Mouse (Mus musculus) NIH3T3 (cell line): Measurements from ENCODE around the gene Atl3.
A peak's percentile ranks its signal among the peaks of the same experiment; 100 is the strongest.
"Not testable (repeated sequence)": the region's sequence is repeated elsewhere in the genome, so short reads cannot be mapped to it uniquely, and the experiment has no call there.

Experiments
- DNase-seq: peaks from one replicate; pipeline ENCODE4 v3.0.0-alpha.2; 2012; ENCODE audit warnings: low read depth

The Atl3 gene

DNA sequence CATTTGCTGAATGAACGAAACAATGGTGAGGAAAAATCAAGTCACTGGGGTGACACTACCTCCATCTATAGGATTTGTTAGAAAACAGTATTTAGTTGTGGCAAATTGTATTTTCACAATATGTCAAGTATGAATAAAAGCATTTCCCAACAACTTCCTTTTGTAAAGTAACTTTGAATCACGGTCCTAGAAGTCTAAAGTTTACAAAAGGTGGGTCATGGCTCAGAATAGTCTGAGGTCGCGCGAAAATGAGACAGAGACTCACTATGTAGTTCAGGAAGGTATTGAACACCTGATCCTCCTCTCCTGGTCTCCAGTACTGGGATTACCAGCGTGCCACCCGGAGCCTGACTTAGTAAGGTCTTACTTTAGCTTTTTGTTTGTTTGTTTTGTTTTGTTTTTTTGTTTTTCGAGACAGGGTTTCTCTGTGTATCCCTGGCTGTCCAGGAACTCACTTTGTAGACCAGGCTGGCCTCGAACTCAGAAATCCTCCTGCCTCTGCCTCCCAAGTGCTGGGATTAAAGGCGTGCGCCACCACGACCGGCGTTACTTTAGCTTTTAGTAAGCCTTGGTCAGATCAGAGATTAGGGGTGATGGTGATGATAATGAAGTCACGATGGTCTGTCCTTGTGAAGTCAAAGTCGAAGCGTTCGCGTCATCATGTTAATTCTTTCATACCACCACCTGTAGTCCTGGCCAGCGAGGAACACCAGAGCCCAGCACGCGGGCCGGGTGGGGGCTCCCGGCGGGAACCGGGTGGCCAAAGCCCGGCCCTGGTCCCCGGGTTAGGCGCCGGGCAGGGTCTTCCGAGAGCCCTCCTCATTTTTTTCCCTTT lies at the start of gene Atl3:
Gene Atl3, plus strand, starts transcription at position 689 of the 835 bp plus-strand sequence.
- no peak for DNase-seq

- no peak for DNase-seq
Observed at GRCm38 (mm10) chr19:7445105-7445504, 48.7 kb upstream of the Atl3 start.

GRCm38 (mm10) chr19:7445596-7445995 lies 48.2 kb upstream of the Atl3 start:
- no peak for DNase-seq

- peak; percentile 16 for DNase-seq
Observed at GRCm38 (mm10) chr19:7456803-7457202, 37.0 kb upstream of the Atl3 start.

DNA sequence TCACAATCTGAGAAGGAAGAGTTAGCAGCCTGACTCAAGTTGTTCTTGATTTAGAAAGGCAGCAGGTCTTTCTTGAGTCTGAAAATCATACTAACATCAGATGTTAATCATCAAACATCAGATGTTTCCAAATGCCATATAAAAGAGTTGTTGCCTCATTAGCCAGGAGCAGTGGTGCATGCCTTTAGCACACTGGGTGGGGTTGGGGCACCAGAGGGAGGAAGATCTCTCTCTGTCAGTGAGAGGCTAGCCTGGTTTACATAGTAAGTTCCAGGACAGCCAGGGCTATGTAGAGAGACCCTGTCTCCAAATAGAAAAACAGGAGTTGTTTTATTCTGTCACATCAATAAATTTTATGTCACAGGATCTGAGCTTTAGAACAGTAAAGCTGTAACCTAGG lies 34.9 kb upstream of the Atl3 start:
- no peak for DNase-seq

DNA sequence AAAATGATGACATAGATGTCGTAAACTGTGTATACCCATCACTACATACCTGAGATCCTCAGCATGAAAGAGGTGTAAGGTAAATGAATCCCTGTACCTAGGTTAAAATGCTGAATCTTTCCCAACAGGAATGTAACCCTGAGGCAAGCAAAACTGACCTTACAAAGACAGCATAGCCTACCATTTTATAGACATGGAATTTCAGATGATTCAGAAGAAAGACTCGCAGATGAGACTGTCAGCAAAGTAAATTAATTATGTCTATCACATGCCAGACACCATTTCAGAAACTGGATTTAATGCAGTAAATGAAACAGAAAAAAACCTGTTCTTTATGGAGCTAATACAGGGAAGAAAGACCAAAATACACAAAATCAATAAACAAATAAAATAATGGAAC lies 34.5 kb upstream of the Atl3 start:
- DNase-seq: no peak

DNA sequence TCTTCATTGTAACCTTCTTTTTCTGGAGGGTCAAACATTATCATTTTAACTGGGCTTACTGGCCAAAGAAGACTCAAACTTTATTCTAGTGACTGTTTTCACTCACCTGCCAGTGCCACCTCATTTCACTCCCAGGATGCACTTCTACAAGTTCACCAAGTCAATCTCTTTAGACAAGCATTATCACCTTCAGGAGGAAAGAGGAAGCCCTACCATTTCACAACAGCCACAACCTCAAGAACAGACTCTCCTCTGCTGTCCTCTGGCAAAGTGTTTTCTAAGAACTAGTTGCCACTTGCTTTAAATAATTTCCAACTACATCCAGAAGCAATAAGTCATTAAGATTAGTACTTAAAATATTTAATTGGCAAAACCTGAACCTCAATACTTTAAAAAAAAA lies 25.9 kb upstream of the Atl3 start:
- DNase-seq: no peak

GRCm38 (mm10) chr19:7470643-7471042 lies 23.2 kb upstream of the Atl3 start:
- DNase-seq: peak; percentile 49

DNA sequence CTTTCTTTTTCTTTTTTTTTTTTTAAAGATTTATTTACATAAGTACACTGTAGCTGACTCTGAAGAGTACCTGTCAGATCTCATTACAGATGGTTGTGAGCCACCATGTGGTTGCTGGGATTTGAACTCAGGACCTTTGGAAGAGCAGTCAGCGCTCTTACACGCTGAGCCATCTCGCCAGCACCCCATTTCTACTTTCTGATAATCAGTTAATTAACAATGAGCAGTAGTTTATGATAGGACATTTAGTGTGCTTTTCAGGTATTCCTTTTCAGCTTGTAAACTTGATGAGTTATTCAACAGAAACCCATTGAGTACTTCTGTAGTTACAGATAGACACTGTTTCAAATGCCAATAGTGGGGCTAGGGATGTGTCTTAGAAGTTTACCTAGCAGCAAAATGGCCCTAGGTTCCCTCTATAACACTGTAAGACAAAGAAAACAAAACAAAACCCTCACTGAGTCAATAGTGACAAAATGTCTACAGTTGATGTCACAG lies 14.0 kb upstream of the Atl3 start:
- DNase-seq: no peak

DNA sequence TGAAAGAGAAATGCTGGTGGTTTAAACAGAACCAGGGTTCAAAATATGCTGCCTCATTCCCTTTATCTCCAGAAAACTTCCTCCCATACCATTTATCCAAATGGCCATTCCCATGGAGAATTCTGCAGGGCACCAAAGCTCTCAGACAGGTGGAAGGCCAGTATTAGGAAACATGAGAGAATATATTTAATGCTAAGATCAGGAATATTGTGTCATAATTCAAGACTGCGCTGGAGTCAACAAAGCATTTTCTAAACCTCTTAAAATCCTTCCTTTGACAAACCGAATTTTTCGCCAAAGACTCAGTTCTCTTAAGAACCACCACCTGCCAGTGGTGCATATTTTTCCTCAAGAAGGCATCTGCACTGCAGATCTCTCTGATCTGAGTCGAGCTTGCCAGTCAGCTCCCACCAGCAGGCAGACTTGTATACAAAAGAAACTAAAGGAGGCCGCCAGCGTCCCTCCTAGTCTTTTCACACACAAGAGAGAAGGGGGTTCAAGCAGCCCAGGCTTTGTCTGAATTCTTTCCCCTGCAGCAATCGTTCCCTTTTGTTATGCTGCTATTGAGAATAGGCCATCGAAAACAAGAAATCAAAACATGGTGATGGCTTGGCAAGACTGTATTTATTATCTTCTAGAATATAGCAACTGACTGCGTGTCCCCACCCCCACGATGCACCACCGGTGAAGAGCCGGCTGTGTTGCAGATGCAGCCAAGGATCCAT lies 12.1 kb upstream of the Atl3 start:
- DNase-seq: peak; percentile 60

- no peak for DNase-seq
Observed at GRCm38 (mm10) chr19:7482266-7482598, 11.6 kb upstream of the Atl3 start.

GRCm38 (mm10) chr19:7482599-7483511 lies 11.0 kb upstream of the Atl3 start, which contains the start of gene Rtn3:
Gene Rtn3 (minus strand): TSS chr19:7483281.
- DNase-seq: peak; percentile 99

GRCm38 (mm10) chr19:7483512-7483882 lies 10.3 kb upstream of the Atl3 start:
- peak; percentile 77 for DNase-seq

DNA sequence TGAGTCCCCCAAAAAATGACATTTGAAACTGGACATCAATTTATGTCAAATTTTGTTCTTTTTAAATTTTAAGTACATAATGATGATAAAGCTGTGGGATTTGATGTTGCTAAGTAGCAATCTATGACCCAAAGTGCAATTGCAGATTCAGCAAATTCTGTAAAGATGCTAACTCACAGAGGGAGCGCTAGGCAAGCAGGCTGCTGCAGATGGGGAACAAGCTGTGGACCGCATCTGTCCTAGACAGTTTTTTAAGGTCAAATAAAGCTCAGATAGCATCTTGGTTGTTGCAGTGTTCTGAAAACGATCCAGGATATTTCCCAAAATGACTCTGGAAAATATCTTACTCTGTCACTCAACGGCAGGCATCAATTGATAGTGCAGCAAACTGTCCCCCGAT lies 9.8 kb upstream of the Atl3 start:
- peak; percentile 41 for DNase-seq

- peak; percentile 82 for DNase-seq
Observed at GRCm38 (mm10) chr19:7487680-7488079, 6.2 kb upstream of the Atl3 start.

GRCm38 (mm10) chr19:7491960-7492359 lies 1.9 kb upstream of the Atl3 start:
- DNase-seq: no peak

GRCm38 (mm10) chr19:7492682-7493081 lies 1.2 kb upstream of the Atl3 start:
- DNase-seq: no peak

GRCm38 (mm10) chr19:7494187-7495015 lies 561 bp downstream of the Atl3 start:
- DNase-seq: peak; percentile 99

DNA sequence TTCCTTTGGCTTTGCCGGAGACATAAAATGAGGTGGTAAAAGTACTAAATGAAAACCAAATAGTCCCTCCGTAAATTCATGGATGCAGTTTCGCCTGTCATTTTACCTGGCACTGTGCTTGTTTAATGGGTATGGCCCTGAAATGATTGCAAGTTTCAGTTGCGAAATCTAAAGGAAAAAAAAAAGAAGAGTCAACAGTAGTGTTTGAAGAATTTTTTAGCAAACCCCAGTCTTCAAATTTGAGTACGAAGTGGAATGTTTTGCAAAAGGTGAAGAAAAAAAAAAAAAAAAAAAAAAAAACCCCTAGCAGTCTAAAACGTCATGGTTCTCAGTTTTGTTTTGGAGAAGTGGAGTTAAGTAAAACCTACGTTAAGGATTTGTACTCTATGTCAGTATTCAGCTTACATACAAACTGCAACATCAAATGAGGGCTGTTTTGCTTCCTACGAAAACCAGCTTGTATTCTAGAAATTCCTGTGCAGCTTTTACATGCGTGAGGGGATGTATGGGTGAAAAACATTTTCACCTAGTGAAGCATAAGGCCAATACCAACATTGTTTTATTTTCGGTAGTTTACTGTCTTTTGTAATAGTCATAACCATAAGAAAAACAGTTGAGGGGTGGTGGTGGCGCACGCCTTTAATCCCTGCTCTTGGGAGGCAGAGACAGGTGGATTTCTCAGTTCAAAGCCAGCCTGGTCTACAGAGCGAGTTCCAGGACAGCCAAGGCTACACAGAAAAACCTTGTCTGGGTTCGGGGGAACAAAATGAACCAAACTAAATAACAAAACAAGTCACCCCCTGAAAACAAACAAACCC lies 1.6 kb downstream of the Atl3 start:
- peak; percentile 57 for DNase-seq

- DNase-seq: not testable (repeated sequence)
Observed at GRCm38 (mm10) chr19:7496070-7496469, 2.2 kb downstream of the Atl3 start.
